Mouse (Mus musculus): ENCODE data around the gene Vmn1r201.

Vmn1r201 gene

GRCm38 (mm10) chr13:22471623-22472022 is at the start of gene Vmn1r201:
Gene Vmn1r201, plus strand, starts transcription at chr13:22471923.
- TF ChIP-seq GATA4 (IDR thresholded peaks at IDR 0.05; ENCODE audit: insufficient replicate concordance, low read length), result no peak

DNA sequence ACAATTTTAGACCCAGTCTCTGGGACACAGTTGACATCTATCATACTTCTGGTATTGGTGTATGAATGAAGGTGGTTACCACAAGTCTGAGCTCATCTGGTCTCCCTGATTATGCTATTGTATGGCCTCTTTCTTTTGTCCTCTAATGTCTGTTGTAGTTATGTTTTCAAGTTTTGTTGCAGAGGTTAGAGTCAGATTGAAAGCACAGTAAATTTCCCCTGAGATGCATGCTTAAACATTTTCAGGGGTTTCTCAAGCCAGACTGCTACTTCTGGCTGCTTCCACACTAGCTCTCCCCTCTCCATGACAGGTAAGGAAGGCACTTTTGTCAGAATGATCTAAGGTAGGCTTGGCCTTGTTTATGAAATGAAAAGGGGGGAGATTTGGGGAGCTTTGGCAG is 16.6 kb upstream of the Vmn1r201 start:
- no peak for TF ChIP-seq GATA4 (IDR thresholded peaks at IDR 0.05; ENCODE audit: insufficient replicate concordance, low read length)

GRCm38 (mm10) chr13:22502431-22502830 is 30.7 kb downstream of the Vmn1r201 start:
- no peak for TF ChIP-seq GATA4 (IDR thresholded peaks at IDR 0.05; ENCODE audit: insufficient replicate concordance, low read length)

DNA sequence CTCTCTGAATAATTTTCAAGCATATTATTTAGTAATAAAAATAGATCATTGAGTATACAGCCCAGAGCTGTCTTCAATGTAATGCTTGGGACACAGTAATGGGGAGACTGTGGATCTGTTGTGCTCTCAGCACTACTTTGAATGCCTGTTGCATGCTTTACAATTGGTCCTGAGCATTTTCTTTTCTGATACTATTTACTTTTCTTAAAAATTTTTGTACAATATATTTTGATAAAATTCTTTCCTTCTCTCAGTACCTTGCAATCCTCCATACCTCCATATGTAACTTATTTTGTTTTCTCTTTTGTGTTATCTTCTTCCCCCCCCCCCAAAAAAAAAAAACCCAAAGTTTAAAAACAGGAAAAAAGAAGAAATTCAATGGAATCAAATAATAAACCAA is 33.6 kb downstream of the Vmn1r201 start, which contains the start of gene Vmn1r202:
TSS of gene Vmn1r202 (minus strand) at position 101 of the 400 bp plus-strand sequence.
- no peak for TF ChIP-seq GATA4 (IDR thresholded peaks at IDR 0.05; ENCODE audit: insufficient replicate concordance, low read length)

- TF ChIP-seq GATA4 (IDR thresholded peaks at IDR 0.05; ENCODE audit: insufficient replicate concordance, low read length), result no peak
Measured at GRCm38 (mm10) chr13:22517814-22518213, 46.1 kb downstream of the Vmn1r201 start, which contains the start of gene Vmn1r203. Gene Vmn1r203, plus strand, starts transcription at chr13:22518114.

All from liver, adult (tissue).